Mouse (Mus musculus) lung, postnatal 10 days (tissue): ENCODE results near the gene Tmem169.
"Not testable (repeated sequence)": the region's sequence is repeated elsewhere in the genome, so short reads cannot be mapped to it uniquely, and the experiment has no call there.

Source experiments
- DNase-seq: peaks from one replicate; pipeline ENCODE4 v3.0.0; 2021

The Tmem169 gene

DNA sequence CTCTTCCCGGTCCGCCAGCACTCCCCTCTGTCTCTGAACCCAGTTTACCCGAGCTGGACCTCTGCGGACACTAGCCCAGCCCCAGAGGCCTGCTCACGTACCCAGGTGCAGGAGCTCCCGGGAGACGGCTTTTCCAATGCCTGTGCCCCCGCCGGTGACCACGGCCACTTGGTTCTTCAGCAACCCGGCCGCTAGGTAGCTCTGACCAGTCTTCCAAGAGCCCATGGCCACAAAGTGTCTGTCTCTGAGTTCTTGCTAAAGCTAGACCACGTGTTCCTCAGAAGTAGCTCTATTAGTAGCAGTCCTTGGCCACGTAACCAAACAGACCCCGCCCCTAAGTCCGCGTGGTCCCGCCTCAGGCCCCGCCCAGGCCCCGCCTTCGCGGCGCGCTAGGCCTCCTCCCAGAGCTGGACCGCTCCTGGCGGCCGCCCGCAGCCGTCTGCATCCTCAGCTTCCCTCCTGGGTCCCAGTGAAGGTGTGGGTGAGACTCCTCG, at the start of gene Tmem169, which contains the start of gene Pecr:
TSS of gene Tmem169 (plus strand) at position 378 of the 494 bp plus-strand sequence.
TSS of gene Pecr (minus strand) at position 323 of the 494 bp plus-strand sequence.
- DNase-seq: peak; percentile 96

GRCm38 (mm10) chr1:72236363-72237006, 47.7 kb upstream of the Tmem169 start:
- peak; percentile 86 for DNase-seq

GRCm38 (mm10) chr1:72237007-72237775, 47.0 kb upstream of the Tmem169 start:
- peak; percentile 48 for DNase-seq

- no peak for DNase-seq
Observed at GRCm38 (mm10) chr1:72238016-72238580, 46.1 kb upstream of the Tmem169 start.

DNA sequence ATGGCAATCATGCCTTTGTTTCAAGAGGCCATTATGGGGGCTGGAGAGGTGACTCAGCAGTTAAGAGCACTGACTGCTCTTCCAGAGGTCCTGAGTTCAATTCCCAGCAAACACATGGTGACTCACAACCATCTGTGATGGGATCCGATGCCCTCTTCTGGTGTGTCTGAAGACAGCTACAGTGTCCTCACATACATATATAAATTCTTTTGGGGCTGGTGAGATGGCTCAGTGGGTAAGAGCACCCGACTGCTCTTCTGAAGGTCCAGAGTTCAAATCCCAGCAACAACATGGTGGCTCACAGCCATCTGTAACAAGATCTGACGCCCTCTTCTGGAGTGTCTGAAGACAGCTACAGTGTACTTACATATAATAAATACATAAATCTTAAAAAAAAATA, 45.1 kb upstream of the Tmem169 start:
- DNase-seq: not testable (repeated sequence)

DNA sequence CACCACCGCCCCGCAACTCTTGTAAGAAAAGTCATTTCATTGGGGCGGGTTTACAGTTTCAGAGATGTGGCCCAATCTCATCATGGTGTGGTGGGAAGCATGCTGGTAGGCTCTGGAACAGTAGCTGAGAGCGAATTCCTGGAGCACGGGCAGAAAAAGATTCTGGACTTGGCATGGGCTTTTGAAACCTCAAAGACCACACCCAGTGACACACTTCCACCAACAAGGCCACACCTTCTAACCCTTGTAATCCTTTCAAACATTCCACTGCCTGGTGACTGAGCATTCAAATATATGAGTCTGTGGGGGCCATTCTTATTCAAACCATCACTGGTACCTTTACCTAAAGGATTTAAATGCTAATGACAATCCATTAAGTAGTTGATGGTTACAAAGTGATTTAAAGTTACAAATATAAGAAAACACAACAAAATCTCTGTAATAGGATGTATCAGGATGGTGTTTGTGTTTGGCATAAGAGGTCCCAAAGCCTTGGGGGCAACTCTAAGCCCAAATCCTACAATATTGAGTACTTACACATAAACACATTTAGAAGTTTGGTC, 41.5 kb upstream of the Tmem169 start:
- no peak for DNase-seq

DNA sequence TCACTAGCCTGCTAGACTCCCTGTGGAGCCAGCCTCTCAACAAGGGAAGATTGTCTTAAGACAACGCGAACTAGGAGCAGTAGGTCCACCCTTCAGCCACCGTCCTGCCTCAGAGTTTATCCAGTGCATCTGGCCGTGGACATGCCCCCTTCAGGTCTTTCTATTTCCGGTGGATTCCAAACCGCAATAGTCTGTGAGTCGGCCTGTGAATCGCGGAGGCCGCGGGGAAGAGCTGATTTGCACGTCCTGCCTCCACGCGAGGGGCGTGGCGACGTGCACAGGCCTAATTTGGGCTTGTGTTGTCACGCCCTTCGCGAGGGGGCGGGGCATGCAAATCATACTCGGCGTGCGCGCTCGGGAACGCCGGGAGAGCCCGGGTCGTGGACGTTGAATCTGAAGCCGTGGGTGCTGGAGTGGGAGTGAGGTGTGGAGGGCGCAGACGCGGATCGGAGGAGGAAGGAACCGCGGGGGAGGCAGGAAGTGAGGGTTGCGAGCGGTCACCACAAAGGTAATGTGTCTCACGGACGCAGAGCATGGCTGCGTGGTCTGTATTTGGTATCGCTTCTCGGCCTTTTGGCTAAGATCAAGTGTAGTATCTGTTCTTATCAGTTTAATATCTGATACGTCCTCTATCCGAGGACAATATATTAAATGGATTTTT, 40.4 kb upstream of the Tmem169 start:
- peak; percentile 97 for DNase-seq

DNA sequence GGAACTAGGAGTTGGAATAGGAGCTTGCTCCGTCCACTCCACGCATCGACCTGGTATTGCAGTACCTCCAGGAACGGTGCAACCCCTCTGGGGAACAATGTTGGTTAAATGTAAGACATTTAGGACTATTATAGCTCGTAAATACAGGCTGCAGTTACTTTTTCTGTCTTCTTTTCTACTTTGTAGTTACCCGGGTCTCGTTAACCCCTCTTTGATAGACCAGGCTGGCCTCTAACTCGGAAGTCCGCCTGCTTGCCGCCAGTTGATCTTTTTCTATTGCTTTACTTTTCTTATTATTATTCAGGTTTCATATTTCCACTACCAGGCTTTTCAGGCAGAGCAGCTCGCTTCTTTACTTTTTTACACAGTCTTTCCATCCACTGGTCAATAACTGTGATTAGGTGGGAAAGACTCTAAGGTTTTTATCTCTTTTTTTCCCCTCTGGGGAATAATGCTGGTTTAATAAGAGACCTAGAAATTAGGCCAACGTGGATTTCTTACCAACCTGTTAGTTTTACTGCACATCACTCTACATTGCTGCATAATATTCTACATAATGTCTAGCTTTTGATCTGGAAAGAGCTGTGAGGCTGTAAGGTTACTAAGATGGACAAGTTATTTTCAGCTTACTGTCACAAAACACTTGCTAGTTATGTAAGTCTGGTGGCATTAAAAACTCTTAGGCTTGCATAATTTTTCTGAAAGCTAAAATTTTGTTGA, 39.7 kb upstream of the Tmem169 start:
- peak; percentile 26 for DNase-seq

DNA sequence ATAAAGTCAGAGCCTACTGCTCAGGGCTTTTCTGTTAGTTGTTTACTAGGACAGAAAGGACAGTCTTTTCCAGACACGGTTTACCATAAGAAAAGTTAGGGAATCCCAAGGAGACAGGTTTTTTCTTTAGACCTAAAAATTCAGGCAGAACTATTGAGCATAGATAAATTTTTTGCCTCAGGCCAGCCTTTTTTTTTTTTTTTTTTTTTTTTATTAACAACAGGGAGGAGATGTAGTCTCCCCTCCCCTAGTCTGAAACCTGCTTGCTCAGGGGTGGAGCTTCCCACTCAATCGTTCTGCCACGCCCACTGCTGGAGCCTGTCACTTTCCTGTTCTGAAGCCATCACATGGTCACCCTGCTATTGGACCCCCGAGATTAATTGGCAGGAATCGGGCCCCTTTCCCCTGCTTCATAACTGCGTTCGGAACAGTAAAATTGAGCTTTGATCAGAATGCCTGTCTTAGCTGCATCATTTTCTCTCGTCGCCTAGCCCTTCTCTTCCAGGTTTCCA, 35.9 kb upstream of the Tmem169 start:
- DNase-seq: not testable (repeated sequence)

DNA sequence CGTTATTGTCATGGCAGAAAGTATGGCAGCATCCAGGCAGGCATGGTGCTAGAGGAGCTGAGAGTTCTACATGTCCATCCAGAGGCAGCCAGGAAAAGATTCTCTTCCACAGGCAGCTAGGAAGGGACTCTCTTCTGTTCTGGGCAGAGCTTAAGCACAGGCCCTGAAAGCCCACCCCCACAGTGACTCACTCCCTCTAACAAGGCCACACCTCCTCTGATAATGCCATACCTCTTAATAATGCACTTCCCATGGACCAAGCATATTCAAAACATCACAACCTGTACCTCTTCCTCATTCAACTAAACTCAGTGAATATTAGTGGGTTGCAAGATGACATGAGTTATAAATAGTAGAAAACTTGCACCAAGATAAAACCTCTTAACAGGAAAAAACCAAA, 32.4 kb upstream of the Tmem169 start:
- DNase-seq: no peak

DNA sequence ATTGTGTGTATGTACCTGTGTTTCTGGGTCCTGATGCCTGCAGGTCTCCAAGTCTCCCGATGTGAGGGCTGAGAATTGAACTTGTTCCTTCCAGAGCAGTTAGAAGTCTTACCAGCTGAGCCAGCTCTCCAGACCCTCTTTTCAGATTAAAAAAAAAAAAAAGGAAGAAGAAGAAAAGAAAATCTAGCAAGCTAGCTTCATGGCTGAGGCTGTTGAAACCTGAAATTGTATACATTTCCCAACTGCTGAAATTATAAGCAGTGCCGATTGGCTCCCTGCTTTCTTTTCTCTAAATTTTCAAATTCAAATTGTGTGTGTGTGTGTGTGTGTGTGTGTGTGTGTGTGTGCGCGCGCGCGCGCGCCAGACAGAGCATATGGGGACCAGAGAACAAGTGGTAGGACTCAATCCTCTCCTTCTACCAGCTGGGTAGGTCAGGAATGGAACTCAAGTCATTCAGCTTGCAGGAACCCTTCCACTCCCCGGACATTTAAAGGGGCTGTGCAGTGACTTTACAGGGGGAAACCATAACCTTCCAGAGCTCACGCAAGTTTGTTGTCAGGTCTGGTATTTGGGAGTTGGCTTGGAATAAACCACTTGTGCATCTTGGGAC, 30.2 kb upstream of the Tmem169 start:
- DNase-seq: peak; percentile 24

DNA sequence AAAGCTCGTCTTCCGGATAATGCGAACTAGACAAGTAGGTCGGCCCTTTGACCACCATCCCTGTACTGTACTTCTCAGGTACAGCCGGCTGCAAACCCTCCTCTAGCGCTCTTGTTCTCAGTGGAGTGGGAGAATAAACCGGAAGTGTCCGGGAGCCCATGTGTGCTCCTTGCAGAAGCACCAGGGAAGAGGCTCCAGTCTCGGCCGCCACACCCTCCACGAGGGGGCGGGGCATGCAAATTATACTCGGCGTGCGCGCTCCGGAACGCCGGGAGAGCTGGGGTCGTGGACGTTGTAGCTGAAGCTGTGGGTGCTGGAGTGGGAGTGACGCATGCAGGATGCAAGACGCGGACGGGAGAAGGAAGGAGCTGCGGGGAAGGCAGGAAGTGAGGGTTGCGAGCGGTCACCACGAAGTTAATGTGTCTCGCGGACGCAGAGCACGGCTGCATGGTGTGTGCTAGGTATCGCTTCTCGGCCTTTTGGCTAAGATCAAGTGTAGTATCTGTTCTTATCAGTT, 29.6 kb upstream of the Tmem169 start:
- peak; percentile 94 for DNase-seq

- peak; percentile 60 for DNase-seq
Observed at GRCm38 (mm10) chr1:72255062-72255853, 28.9 kb upstream of the Tmem169 start.

DNA sequence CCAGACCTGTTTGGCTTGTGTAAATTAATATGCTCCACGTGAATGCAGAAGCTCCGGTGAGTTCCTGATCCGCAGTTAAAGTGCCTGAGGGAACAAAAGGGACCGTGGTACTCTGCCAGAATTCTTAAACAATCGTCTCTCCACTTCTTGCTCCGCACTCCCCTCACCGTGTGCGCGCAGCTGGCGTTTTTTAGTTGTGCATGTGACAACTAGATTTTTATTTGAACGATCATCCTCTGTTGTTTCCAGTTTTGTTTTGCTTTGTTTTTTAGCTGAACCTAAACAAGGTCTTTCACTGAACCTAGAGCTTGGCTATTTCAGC, 28.4 kb upstream of the Tmem169 start:
- DNase-seq: no peak

GRCm38 (mm10) chr1:72256381-72257256, 27.6 kb upstream of the Tmem169 start:
- DNase-seq: no peak

GRCm38 (mm10) chr1:72263099-72263498, 21.1 kb upstream of the Tmem169 start:
- DNase-seq: no peak

DNA sequence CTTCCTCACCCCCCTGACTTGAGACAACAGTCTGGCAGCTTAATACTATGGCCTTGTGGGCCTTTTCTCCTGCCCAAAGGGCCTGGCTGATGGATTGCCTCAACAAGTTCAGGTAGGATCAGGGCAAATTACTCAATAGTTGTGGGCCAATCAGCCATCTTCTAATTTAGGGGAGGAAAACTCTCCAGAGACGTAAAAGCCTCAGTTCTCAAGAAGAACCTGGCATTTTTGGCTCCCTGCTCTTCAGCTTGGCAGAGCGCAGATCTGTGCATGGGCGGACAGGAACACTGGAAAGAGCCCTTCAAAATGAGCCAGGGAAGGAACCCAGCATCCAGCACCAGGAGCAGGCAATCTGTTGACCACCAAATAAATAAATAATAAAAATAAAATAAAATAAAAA, 6.1 kb upstream of the Tmem169 start:
- no peak for DNase-seq

DNA sequence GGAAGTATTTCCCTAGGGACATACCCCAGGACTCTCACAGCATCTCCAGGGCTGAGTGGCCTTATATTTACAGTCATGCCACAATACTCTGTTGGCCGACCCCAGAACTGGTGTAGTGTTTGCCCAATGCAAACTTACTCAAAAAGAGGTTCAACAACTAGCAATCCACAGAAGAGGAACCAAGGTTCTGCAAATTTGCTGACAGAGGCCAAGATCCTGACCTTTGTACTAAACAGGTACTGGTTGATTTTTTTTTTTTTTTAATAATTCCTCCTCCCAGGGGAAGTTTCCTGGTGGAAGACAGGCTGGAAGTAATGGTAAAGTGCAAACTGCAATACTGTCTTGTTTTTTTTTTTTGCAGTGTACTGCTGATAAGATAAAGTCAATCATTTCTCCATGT, 1.6 kb upstream of the Tmem169 start:
- no peak for DNase-seq

- no peak for DNase-seq
Observed at GRCm38 (mm10) chr1:72284539-72284938, 370 bp downstream of the Tmem169 start.

GRCm38 (mm10) chr1:72286904-72287303, 2.7 kb downstream of the Tmem169 start:
- no peak for DNase-seq
